Mouse (Mus musculus) olfactory bulb, adult 2 months (tissue): ENCODE results near the gene Adam23. TPM values are rescaled to one million over a fixed set of nuclear protein-coding genes. Genes with fewer than 3 reads are reported as not detected.

Source experiments
- H3K27ac ChIP-seq: fragments of 200-500 bp; 2 replicates; pipeline ENCODE4 v1.5.1; 2012; ENCODE audit warnings: low read depth, low read length; ENCODE audit not compliant: insufficient read depth
- H3K4me1 ChIP-seq: fragments of 200-500 bp; 2 replicates; pipeline ENCODE4 v1.6.1; 2012; ENCODE audit warnings: low read length; ENCODE audit not compliant: control insufficient read depth, insufficient read depth
- H3K4me3 ChIP-seq: fragments of 200-500 bp; 2 replicates; pipeline ENCODE4 v1.5.1; 2012; ENCODE audit warnings: mild to moderate bottlenecking, low read depth, low read length, moderate library complexity; ENCODE audit not compliant: insufficient read depth
- CTCF ChIP-seq: fragments of 200-500 bp; IDR thresholded peaks from 2 replicates; pipeline ENCODE4 v1.5.1; 2012; ENCODE audit warnings: low read depth, mild to moderate bottlenecking, low read length, moderate library complexity; ENCODE audit not compliant: insufficient read depth
- POLR2A ChIP-seq: fragments of 200-500 bp; IDR thresholded peaks from 2 replicates; pipeline ENCODE4 v1.6.1; 2012; ENCODE audit warnings: mild to moderate bottlenecking, low read depth, low read length, moderate library complexity; ENCODE audit not compliant: insufficient read depth
- whole genome bisulfite sequencing: fragments of 180-500 bp; shearing (Covaris S2); methylation state at CpG from one replicate; pipeline ENCODE4 v1.1.7; 2018; 5-methylcytosine and 5-hydroxymethylcytosine counted together
- polyA plus RNA-seq: library from polyadenylated mRNA; stranded (reverse); fragments of >200 nt; gene quantifications from 2 replicates; pipeline ENCODE4 v1.2.4, GENCODE M21; 2012; ENCODE audit warnings: low replicate concordance; ENCODE audit not compliant: missing spikeins, insufficient read depth, insufficient read length

Gene Adam23
- polyA plus RNA-seq, 1 experiment: 224 TPM

DNA sequence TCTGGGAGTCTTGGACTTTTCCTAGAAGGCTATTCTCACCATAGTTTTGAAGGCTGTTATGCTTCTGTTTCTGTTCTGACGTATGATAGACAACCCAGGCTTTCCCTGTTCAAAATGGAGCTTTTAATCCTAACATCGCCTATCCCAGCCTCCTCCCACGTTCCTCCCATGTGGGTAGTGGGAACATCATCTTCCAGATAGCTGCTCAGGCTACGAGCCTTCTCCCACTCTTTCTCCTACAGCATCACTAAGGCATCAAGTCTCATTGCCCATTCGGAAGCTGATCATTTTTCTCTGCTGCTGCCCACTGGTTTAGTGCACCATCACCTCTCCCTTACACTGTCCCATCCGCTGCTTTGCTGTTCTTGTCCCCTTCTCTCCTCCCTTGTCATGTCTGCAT is 14.2 kb downstream of the Adam23 start:
- TF ChIP-seq POLR2A (no peak), CTCF (no peak)
- H3K4me1 ChIP-seq: peaks cover 2% of the 10 kb centered on the region; the same call in 1 of the 2 replicates
- no peak overlapping the region for H3K4me3 ChIP-seq
- peak overlapping the region; percentile 26; the same call in 1 of the 2 replicates for H3K27ac ChIP-seq
- 83% methylated on average over 6 of the region's 6 CpGs for WGBS

DNA sequence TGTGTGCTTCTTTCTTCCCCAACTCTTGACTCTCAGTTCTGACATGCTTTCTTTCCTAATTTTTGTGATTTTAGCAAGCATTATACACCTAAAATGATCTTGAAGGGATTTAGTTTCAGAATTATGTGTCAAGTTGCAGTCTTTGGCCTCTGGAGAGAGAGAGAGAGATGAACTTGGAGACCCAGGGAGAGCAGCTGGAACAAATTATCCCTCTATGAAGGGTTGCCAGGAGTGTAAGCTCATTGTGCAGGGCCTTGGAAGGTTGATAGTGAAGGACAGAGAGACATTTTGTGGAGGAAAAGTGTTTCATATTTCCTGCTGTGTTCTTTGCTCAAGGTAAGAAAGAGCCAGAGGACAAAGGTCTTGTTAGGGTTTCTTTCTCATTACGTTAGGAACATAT is 18.8 kb downstream of the Adam23 start:
- Histone ChIP-seq H3K4me1 (no peaks in the 10 kb centered on the region), H3K27ac (no peak overlapping the region), H3K4me3 (no peak overlapping the region)
- WGBS: 90% methylated on average over 1 of the region's 1 CpGs
- no peak for TF ChIP-seq CTCF

DNA sequence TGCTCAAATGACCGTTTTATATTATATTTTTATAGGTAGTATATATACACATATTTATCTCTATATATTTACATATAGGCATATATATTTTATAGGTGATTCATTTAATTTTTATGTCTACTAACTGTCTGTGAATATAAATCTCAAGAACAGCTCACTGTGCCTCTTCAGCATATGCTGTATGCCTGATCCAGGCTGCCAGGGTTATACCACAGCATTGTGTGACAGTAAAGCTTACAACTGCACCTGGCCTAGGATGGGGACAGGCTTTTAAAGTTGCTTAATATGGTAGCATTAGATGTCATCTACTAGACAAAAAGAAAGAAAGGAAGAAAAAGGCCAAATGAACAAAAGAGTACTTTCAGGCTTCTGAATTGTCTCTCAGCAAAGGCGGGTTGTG is 27.6 kb downstream of the Adam23 start:
- 84% methylated on average over 2 of the region's 2 CpGs for whole genome bisulfite sequencing
- Histone ChIP-seq H3K4me3 (no peak overlapping the region), H3K4me1 (no peaks in the 10 kb centered on the region), H3K27ac (no peak overlapping the region)
- TF ChIP-seq POLR2A (no peak), CTCF (no peak)

DNA sequence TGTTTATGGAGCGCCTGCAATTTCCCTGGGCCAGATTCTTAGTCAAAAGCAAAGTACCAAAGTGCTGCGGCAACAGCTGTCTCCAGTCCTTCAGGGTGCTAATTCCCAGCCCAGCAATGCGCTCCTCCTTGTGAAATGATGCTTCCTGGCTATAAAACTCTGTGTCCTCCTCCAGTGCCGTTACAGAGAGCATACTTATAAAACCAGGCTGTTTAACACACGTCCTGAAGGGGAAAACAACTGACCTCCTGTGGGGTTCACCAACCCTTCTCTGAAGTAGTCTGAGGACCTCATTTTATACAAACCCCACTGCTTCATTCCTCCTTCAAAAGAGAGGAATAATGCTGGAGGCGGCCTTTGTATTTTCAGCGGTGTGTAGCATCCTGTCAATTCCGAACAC is 28.0 kb downstream of the Adam23 start:
- Histone ChIP-seq H3K27ac (no peak overlapping the region), H3K4me1 (no peaks in the 10 kb centered on the region), H3K4me3 (no peak overlapping the region)
- TF ChIP-seq POLR2A (no peak), CTCF (no peak)
- 63% methylated on average over 8 of the region's 8 CpGs for WGBS

DNA sequence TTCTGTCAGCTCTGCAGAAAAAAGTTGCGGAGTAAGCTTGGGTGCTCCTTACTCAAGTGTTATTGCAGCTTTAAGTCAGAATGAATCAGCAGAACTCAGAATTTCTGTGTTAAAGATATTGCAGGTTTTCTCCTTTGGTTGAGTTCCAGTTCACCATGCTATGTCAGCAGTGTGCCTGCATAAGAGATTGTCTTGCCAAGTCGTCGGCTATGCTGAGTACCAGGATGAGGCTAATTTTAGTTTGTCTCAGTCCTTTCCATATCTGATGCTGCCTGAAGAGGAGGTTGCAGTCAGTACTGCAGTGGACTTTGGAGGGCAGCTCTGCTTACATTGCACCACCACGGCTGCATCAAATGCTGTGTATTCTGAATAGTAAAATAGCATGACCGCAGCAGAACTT is 33.3 kb downstream of the Adam23 start:
- 81% methylated on average over 5 of the region's 5 CpGs for WGBS
- no peak for TF ChIP-seq CTCF
- no peak for TF ChIP-seq POLR2A

DNA sequence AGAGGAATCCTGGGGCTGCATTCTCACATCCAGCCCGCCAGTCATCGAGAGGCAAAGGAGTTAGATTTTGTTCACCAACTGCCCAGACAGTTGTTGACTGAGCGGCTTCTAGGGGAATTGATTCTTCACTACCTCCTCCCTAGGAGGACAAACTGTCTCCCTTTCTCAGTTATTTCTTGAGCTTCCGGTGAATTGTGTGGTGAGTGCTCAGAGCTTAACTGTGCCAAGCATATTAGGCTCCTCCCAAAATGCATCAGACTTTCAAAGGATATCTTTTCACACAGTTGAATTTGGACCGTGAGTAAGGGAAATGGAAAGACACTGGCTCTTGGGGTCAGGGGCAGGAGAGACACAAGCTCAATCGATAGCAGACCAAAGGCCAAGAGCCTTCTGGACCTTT is 39.0 kb downstream of the Adam23 start:
- TF ChIP-seq CTCF (no peak), POLR2A (no peak)
- no peak overlapping the region for H3K4me3 ChIP-seq
- WGBS: 95% methylated on average over 6 of the region's 6 CpGs

More for the DNA sequence above, 33.3 kb downstream of the Adam23 start:
- Histone ChIP-seq H3K4me3 (no peak overlapping the region), H3K27ac (no peak overlapping the region), H3K4me1 (no peaks in the 10 kb centered on the region)

DNA sequence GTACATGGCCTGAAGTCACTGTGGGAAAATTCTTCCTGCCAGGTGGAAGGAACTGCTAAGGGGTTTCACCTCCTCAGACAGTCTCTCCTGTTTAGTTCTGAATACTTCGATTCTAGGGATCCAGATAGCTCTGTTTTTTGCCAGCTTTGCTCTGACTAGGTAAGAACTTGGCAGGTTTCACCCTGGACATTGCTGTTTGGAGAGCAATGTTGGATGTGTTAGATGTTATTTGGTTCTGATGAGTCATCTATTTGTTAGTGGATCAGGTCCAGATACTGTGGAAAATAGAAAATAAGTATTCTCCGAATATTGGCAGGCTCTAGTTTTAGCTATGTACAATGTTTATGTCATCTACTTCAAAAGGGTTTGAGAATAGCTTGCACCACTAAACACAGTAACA is 41.0 kb downstream of the Adam23 start:
- no peak overlapping the region for H3K27ac ChIP-seq
- H3K4me1 ChIP-seq: no peaks in the 10 kb centered on the region
- TF ChIP-seq CTCF (no peak), POLR2A (no peak)
- 89% methylated on average over 2 of the region's 2 CpGs for WGBS
- H3K4me3 ChIP-seq: no peak overlapping the region

More for the DNA sequence above, 39.0 kb downstream of the Adam23 start:
- Histone ChIP-seq H3K4me1 (no peaks in the 10 kb centered on the region), H3K27ac (no peak overlapping the region)

DNA sequence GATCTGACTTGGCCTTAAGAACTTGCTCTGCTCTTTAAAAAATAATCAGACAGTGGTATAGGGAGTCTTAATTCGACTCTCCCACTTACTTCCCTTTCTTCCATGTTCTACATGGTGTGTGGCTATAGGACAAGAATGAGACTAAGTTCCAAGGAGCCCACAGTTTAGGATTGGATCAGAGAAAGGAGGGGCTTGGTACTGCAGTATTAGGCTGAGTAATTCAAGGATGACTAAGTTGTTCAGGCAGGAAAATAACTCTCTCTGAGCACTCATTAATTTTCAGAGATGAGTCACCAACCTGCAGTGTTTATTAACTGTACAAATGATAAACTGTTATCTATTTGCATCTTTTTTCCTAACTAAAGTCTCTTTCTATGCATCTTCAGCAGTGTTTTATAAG is 45.3 kb downstream of the Adam23 start:
- 49% methylated on average over 1 of the region's 1 CpGs for WGBS
- TF ChIP-seq POLR2A: no peak
- TF ChIP-seq CTCF: no peak
- Histone ChIP-seq H3K27ac (no peak overlapping the region), H3K4me1 (no peaks in the 10 kb centered on the region), H3K4me3 (no peak overlapping the region)

DNA sequence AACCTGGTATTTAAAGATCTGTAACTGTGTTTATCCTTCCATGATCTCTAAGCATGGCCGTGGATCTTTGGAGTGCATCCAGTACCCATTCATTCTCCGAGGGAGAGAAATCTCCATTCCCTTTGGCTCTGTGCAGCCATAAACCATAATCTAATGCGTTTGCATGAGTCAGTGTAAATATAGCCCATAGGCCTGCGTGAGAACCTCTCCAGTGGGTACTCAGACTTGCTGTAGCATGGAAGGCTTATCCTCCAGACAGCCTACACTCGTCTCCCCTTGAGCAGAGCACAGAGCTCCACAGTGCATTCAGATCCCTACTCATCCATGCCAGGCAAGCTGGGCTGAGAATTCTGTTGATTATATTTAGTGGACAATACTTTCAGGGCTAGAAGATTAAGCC is 47.6 kb downstream of the Adam23 start:
- 81% methylated on average over 5 of the region's 5 CpGs for WGBS
- no peak overlapping the region for H3K4me3 ChIP-seq
- TF ChIP-seq CTCF (no peak), POLR2A (no peak)
- H3K27ac ChIP-seq: no peak overlapping the region
- no peaks in the 10 kb centered on the region for H3K4me1 ChIP-seq

DNA sequence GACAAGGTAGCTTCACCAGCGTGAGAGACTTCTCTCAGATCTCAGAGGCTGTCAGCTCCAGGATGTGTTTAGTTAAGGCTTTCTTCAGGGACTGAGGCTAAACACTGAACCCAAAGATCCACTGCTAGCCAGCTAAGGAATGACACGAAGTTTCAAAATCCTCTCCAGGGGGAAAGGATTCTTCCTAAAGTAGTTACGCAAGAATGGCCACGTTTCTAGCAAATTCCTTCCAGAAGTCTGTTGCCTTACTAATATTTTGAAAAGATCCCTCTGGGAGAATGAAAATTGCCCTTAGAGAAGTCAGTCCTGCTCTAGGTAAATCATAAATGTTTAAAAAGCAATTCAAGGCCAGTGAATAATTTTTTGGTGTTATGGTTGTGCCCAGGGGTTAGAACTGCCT is 61.7 kb downstream of the Adam23 start:
- H3K4me3 ChIP-seq: no peak overlapping the region
- H3K4me1 ChIP-seq: no peaks in the 10 kb centered on the region
- no peak for TF ChIP-seq POLR2A
- TF ChIP-seq CTCF: no peak
- WGBS: 91% methylated on average over 4 of the region's 4 CpGs
- H3K27ac ChIP-seq: no peak overlapping the region
